Mouse (Mus musculus): ENCODE measurements around the gene Nptx1.

The Nptx1 gene

DNA sequence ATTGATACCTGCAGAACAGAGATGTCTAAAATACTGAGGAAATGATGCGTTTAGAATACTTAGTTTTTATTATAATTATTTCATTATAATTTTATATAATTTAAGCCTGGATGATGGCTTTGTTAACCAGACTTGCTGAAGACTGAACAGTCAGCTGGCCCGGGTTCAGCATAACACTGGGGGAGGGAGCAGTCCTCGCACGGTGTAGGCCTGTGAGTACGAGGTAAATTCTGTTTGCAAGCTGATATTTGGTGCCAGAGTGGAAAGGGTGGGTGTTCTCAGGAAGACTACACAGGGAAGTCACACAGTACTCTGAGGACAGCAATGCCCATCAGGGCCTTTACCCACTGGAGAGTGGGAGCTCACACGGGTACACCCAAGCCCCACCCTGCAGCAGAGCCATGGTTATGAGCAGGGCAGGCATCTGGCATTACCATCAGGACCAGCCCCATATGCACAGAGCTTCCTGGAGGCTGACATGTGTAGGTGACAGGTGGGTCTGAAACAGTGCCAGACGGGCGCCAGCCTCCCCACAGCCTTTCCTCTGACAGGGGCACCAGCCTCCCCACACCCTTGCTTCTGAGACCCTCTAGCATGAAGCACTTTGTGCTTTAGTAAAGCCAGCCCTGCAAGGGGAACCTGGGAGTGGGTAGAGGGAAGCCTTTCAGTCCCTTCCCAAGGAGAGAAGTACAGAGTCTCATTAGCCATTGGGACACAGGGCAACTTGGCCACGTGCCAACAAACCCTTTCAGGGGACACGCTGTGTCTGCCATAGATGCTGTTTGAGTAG lies 3.2 kb upstream of the Nptx1 start:
- DNase-seq (ENCODE audit: low spot score in 2 of 2) = no peak

DNA sequence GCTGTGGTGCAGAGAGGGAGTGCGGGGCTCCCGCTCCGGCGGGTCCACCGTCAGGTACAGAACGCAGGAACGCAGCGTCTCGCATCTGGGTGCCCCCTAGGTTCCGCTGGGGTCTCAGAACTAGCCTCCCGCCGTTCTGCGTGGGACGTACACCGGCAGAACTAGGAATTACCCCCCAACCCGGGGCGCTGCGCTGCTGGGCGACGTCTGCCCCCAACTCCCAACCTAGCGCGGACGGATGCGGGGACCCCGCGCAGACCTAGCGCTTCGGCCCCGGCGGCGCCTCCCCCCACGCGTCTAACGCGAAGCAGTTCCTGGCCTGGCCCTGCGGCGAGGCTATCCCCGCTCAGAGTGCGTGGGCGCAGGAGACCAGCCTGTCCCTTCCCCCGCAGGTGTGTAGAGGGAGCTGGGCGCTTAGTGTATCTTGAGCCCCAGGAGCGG lies 1.8 kb upstream of the Nptx1 start:
- DNase-seq (ENCODE audit: low spot score in 2 of 2) = no peak

DNA sequence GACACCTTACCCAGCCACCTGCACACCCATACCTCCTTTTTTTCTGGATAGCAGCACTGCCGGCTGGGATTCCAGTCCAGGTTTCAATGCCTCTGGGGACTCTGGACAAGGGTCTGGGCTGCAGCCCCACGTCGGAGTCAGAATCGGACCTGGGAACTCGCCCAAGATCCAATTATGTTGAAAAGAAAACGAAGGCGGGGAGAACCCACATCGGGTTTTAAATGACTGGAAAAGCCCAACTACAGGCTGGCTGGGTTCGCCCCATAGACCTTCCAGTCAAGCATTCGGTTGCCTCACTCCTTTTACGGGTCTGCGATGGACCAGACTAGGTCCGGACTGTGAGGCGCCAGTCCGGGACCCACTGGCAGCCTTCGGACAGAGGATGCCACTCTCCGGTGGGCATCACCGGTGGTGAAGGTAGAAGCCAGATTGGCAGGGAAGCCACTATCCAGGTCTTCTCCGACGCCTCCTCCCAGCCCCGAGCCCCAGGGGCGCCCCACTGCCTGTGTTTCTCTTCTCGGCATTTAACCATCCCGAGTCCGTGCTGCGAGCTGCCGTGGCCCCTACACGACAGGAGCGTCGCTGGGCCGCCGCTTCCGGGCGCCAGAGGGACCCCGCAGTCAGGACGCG lies 1.3 kb upstream of the Nptx1 start:
- no peak for DNase-seq (ENCODE audit: low spot score in 2 of 2)

DNA sequence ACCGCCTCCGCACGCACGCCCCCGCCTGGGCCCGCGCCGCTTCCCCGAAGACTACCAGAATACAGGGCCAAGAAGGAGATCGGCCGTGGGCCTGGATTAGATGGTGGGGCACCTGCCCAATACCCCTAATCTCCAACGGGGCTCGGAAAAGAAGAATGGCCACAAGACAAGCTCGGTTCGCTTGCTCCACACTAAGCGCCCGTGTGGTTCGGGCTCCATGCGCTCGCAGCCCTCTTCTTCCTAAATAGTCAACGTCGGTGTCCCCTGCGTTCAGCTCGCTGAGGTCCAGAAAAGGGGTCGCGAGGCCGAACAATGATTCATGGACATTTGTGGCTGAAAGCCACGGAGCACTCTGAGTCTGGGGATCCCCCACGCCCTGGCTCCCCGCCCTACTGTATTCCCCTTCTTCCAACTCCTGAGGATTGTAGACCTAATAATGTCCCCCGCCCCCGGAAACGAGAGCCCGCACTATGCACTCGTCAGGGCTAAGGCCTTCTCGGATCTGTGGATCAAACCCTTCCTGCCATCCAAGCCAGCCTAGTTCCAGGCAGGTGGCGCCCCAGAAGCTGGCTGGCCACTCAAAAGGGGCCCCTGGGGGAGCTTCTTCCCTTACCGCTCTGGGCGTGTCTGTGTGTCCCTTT lies 518 bp upstream of the Nptx1 start:
- no peak for DNase-seq (ENCODE audit: low spot score in 2 of 2)

DNA sequence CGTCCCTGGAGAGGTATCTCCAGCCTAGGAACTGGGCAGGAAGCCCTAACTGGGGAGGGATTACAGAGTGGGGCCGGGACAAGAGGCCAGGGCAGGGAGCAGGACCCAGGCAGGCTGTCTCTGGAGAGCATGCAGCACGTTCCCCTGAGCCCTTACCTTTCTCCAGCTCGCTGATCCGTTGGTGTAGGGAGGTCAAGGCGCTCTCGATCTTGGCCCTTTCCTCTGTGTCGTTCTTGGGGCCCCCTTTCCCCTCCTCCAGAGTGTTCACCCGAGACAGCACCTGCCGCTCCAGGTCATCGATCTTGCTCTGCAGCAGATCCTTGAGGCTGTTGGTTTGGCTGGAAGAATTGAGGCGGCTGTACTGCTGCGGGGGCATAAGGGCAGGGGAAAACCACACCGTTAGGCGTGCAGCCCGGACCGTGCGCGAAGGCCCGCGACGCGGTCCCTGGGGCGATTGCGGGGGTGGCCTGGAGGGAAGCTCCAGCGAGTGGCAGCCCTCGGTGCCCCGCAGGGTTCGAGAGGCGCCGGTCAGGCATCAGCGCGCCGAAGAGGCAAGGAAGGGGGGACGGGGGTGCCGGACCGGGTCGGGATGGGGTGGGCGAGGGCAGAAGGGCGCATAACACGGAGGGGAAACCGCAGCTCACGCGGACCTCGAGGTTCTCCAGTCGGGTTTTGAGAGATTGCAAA lies 914 bp downstream of the Nptx1 start:
- no peak for DNase-seq (ENCODE audit: low spot score in 2 of 2)

DNA sequence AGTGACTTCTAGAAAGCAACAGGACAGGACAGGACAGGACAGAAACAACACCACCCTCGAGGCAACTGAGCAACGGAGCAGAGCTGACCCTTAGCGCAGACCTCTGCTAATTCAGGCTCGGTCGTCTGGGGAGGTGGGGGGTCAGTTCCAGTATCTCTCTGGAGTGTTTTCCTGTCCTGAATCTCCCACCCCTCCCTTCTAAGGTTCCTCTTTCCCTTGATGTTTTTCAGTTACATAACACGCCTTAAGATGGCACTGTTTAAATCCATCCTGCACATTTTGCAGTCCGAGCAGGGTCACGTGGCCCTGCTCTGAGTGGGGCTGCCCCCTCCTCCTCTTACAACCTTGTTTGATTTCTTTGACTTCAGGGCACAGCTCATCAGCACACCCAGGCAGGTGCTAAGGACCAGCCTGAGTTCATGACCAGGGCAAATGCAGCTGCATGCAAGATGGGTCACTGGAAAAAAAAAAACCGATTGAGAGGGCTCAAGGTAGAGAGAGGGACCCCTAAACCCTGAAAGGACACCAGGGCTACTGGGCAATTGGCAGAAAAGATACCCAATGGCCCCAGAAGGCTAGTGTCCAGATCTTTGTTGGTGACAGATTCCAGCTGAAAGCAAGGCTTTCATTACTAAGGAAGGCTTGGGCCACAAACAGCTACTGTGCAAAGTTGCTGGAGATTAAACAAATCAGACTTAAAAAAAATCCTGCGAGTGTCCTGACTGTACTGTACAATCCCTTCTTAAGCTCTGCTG lies 1.6 kb downstream of the Nptx1 start:
- DNase-seq (ENCODE audit: low spot score in 2 of 2) = no peak

DNA sequence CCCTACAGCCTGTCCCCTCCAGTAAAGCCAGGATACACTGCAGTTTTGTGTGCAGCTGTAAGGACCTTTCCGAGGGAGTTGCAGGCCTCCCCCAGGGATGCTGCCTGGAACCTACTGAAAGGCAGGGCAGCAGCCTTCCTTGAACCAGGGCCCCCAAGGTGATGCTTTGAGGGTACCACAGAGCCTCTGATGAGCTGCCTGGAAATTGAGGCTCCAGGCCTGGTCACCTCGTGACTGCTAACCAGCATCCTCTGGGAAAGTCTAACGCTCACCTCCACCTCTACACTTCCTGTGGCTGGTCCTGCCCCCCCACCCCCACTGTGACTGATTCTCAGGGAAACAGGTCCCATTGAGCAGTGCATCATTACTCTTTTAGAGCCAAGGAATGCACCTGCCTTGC lies 2.3 kb downstream of the Nptx1 start:
- no peak for DNase-seq (ENCODE audit: low spot score in 2 of 2)

DNA sequence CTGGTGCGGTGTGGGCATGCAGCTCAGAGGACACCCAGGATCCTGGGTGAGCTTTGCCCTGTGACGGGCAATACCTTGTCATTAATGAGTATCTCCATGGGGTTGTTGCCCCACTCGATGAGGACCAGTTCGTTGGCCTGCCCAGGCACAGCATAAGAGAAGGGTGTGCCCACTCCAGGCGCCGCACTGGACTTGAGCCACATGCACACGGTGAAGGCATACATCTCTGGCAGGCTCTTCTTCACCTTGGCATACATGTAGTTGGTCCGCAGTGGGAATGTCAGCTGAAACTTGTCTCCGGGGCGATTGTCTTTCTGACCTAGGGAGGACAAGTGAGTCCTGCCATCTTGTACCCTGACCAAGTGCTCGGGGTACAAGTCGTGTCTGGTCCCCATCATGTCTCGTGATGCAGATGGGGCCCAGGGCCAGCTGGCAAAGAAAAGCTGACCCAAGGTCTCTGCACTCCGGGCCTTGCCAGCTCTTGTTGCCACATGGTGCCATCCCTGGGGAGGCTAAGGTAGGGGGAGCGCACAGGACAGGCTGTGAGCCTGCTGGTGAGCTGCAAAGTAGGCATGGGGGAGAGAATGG lies 2.9 kb downstream of the Nptx1 start:
- DNase-seq (ENCODE audit: low spot score in 2 of 2) = no peak

DNA sequence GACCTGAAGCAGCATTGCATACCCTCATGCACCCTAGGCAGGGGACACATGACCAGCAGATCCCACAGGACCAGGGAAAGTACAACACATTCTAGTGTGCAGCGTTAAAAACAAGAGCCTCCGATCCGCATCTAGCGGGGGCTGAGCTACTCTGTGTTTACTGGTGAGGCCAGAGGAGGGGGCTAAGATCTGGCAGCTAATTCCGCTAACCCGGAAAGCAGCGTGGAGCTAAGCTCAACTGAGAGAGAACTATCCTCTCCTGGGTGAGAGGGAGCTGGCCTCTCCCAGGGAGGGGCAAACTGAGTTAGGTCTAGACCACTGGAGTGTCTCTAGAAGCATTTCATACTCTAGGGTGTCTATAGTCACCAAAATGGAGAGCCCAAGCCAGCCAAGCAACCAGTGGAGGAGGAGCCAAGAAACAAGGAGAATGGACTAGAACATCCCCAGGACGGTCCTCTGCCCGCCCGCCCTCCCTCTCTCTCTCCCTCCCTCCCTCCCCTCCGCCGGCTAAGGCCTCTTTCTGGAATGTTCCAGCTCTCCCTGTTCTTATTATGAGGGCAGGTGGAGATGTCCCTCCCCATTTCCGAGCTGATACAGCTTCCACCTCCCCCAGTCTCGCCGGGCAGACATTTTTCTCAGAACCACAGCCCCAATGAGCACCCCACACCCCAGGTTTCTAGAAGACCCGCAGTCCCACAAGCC lies 3.6 kb downstream of the Nptx1 start:
- DNase-seq (ENCODE audit: low spot score in 2 of 2) = no peak

DNA sequence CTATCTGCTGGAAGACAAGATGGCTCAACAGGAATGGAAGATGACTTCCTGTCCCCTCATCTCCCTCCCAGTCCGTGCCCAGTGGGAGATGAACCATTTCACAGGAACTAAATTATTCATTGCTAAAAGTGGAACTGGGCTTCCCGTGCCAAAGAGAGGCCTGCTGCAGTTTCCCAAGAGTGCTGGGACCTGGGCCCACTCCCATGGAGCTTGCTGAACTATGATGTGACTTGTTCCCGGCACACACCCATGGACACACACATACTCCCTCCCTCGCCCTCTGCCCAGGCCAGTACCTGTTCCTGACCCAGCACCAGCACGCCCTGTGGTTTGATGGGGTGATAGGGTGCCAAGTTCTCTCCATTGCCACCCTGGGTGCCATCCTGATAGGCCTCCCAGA lies 4.7 kb downstream of the Nptx1 start:
- no peak for DNase-seq (ENCODE audit: low spot score in 2 of 2)

DNA sequence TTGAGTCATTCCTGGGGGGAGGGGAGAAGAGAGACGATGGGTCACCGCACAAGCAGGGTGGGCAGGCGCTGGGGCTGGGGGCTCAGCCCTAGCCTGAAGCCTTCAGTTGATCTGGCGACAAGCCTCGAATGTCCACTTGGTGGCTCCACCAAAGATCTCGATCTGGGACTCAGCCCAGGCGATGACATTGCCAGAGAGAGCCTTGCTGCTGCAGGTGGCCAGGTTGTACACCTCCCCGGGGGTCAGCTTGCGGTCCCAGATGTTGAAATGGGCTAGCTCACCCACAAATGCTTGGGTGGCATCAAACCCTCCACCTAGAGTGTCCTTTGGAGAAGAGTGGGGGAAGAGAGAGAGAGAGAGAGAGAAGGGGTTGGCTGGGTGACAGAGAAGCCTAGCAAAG lies 5.2 kb downstream of the Nptx1 start:
- DNase-seq (ENCODE audit: low spot score in 2 of 2) = no peak

DNA sequence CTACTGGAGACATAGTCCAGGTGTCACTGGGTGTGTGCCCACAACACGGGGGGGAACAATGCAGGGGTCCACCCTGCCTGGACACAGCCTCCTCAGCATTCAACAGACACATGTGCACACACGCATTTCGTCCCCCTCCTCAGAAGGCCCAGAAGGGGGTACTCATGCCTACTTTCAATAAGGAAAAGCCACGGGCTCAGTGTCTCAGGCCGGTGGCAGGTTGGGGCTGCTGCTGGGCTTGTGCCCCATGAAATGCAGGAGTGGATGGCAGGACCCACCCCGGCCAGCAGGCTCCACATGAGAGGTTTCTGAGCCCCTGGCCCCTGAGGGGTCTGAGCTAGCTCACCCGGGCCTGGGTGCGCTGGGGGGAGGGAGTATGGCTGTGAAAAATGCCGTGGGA lies 6.5 kb downstream of the Nptx1 start:
- no peak for DNase-seq (ENCODE audit: low spot score in 2 of 2)

DNA sequence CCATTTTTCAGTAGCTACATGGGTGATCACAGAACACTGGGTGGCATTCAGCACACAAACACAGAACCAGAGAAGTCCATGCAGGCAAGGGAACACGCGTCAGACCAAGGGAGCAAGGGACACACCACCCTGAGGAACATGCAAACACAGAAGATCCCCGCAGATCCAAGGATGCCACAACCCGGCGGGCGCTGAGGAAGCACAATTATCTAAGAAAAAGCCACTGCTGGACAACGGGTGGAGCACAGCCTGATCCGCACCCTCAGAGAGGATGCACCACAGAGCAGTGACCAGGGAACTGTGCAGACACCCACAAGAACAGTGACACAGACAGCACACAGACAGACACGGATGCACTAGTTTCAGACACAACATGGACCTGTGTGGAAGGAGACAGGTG lies 7.0 kb downstream of the Nptx1 start:
- DNase-seq (ENCODE audit: low spot score in 2 of 2) = no peak

DNA sequence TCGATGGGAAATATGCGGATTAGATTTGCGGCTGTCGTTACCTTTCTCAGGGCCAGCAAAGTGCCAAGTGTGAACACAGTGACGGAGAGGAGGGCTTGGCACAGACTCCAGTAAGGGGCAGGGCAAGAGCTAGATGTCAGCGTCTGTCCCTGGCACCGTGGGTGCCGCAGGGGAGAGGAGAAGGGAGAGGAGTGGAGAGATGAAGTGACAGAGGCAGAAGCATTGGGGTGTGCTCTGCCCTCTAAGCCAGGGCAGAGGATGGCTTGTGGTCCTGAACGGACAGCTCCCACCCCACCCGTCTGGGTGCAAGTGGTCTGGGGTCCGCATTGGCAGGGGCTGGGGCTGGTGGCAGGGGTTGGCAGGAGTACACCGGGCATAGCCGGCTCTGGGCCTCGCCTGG lies 7.6 kb downstream of the Nptx1 start:
- no peak for DNase-seq (ENCODE audit: low spot score in 2 of 2)

DNA sequence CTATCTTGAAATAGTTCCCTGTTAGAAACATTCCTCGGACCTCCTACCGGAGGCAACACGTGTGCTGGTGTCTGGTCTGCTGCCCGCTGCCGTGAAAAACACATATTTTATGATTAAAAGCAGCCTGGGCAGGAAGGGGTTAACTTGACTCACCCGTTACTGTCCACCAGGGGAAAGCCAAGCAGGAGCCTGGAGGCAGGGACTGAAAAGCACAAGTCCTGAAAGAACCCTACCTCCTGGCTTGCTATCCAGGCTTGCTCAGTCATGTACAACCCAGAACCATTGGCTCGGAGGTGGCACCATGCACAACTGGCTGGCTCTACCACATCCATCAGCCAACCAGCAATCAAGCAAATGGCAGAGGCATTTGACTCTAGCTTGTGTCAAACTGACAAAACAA lies 13.8 kb downstream of the Nptx1 start:
- no peak for DNase-seq (ENCODE audit: low spot score in 2 of 2)

DNA sequence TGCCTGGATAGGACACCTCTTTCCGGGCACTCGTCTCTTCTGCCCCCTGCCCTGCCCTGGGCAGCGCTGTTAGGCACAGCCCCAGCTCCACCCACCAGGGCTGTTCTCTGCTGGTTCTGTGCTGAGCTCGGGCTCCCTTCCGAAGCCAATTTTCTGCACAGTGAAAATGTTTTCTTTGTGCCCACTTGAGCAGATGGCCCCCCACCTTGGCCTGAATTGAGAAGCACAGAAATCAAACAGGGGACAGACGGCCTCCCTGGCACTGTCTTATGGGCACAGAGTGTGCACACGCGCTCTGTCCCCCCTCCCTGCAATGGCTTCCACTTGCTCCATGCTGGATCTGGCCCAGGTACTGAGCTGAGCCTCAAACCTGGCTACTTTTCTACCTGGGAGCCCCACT lies 15.1 kb downstream of the Nptx1 start:
- DNase-seq (ENCODE audit: low spot score in 2 of 2) = no peak

DNA sequence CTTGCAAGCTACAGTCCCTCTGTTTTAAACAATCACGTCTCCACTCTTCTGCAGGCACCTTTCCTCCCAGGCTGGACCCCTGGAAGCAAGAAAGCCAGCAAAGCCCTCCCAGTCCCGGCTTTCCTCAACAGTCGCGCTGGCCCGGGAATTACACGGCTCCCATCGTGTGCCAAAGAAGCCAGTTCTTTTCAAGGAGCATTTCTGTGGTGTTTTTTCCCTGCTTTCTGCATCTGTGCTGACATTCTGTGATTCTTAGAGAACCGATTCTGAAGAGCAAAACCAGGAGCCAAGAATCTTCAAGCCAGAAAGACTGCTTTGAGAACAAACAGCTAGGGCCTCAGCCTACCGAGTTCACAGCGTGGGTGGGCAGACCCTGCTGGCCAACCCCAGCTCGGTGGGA lies 18.6 kb downstream of the Nptx1 start:
- DNase-seq (ENCODE audit: low spot score in 2 of 2) = no peak

DNA sequence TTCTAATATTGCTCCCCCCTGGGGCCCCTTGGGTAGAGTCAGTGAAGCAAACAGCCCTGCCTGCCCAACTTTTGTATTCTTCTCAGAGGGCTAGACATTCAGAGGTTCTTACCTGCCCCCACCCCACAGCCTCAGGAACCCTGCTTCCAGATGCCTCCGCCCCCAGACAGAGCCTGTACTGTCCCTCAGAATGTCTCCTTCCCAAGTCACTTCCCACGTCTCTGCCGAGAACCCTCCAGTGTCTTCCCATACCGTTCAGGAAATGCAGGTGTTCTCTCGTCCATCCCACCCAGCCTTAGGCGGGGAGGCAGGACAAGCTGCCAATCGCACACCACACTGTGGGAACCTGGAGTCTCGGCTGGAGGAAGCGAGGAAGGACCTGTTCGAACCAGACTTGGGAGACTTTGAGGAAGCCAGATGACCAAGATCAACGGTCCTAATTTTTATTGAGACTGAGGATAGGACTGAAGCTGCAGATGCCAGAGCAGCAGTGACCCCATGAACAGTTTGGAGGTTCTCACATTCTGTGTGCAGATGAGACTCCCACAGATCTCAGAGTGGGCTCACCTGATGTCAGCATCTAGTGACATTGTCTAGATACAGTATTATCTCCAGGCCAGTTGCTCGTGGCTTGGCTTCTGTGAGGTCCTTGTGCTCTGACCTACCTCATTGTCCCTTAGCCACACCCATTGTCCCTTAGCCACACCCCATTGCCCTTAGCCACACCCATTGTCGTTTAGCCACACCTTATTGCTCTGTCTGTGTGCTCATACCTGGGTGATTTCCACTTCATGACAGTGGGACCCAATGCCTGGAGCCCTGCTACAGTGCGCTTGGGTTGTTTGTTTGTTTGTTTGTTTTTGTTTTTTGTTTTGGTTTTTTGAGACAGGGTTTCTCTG lies 21.2 kb downstream of the Nptx1 start:
- DNase-seq (ENCODE audit: low spot score in 2 of 2) = no peak

DNA sequence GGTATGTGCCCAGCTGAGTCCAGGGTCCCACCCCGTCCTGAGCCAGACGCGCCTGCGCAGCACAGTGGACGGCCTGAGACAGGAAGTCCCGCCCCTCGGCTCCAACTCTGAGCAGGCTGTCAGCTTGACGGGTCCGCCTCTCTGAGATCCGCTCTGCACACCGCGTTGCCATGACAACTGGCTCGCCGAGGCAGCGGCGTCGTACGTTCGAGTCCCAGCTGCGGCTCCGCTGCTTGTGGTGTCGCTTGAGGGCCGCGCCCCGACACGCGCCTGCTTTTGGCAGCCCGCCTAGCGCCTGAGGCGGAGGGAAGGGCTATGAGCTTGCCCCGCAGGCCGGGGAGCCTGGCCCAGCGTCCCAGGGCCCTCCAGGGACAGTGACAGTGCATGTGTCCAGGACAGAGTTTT lies 23.0 kb downstream of the Nptx1 start:
- DNase-seq (ENCODE audit: low spot score in 2 of 2) = peak in 1 of 2 experiments; percentile 67

DNA sequence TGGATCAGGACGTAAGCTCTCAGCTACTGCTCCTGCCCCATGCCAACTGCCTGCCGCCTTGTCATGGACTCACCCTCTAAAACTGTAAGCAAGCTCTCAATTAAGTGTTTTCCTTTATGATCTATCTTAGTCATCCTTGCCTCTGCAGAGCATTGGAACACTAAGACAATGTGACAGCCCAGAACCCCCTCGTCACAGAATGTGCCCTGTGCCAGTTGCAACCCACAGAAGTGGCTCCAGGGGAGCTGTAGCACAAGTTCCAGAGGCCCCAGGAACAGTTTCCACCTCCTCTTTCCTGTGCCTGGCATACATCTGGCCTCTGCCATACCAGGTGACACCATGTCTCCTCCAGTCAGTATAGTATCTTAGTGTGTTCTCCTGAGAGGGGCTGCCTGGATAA lies 24.2 kb downstream of the Nptx1 start:
- no peak for DNase-seq (ENCODE audit: low spot score in 2 of 2)
